13 mouse cellular contexts compared by ENCODE assay signal in the genomic region with DNA sequence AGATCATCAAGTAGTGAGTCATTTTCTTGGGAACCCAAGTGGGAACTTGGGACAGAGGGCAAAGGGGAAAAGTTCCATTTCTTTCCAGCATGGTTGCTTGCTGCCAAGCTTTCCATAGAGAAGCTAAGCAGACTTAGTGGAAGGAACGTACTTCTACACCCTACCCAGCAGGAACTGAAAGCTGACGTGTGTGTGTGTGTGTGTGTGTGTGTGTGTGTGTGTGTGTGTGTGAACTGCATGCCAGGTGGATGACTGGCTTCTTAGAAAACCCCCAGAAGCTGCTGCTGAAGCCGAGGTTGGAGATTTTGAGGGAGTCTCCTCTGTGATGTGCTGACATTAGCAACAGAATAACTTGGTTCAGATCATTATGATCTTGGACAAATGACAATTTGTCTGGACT.
"Had no signal": no experiment of that assay in that cellular context is flagged by ENCODE, and none has a peak within 500 bp of the region (broad histone marks: within the 10 kb centered on the region; RNA-seq: fewer than 3 reads in every experiment).

No protein-coding gene starts in this region.

- DNase-seq: kidney, adult 11 months; kidney, postnatal 10 days; lung, postnatal 4 days; midbrain, embryonic 14.5 days; thymus, adult 18-20 months; thymus, postnatal 14 days had no signal

- H3K4me3 ChIP-seq: left cerebral cortex, adult 2 months; limb, embryonic 15.5 days; liver, embryonic 12.5 days; lung, embryonic 15.5 days; midbrain, embryonic 10.5 days; myocyte; neural tube, embryonic 12.5 days had no signal

- H3K4me1 ChIP-seq: midbrain, embryonic 10.5 days; neural tube, embryonic 12.5 days had no signal

- H3K27ac ChIP-seq: left cerebral cortex, adult 2 months; limb, embryonic 15.5 days; liver, embryonic 12.5 days; lung, embryonic 15.5 days; midbrain, embryonic 10.5 days; neural tube, embryonic 12.5 days had no signal

- H3K27me3 ChIP-seq: limb, embryonic 15.5 days; liver, embryonic 12.5 days; lung, embryonic 15.5 days; neural tube, embryonic 12.5 days had no signal

- H3K36me3 ChIP-seq: limb, embryonic 15.5 days; liver, embryonic 12.5 days; lung, embryonic 15.5 days; neural tube, embryonic 12.5 days had no signal
